Mouse (Mus musculus): ENCODE measurements at regions not wholly inside any gene's neighbourhood (a gene's known extent, or its start where the extent isn't known, plus 50 kb on each side); places are given as distances from the start of the nearest gene placed in this dataset.

DNA sequence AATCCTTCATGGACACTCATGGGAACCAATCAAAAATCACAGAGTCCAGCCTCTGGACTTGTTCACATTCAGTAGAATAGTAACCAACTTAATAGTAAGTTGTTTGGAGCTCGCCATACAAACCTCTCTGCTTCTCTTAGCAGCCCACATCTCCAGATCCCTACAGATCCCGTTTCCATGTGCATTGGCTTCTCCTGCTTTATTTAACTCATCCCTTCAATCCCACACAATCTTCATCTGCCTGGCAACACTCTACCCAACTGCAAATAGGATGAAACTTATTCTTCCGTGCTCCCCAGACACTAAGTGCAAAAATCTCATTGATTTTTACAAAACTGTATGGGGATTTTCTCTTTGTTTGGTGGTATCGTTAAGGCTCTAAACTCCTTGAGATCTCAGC, 206.2 kb upstream of the Tars start:
- intact Hi-C loops (cut with DNase I), result no loop called here
- no peak for DNase-seq
- H3K9ac ChIP-seq (ENCODE audit: low read depth, low read length), result no peak overlapping the region
- no peaks in the 10 kb centered on the region; the same call in 1 of the 2 replicates for H3K4me1 ChIP-seq (ENCODE audit: control insufficient read depth, insufficient read depth, low read length)
- TF ChIP-seq POLR2A (IDR thresholded peaks at IDR 0.05; ENCODE audit: insufficient read depth, low read depth, low read length), result no peak
- TF ChIP-seq CTCF (IDR thresholded peaks at IDR 0.05), result no peak
- no peak for TF ChIP-seq EP300 (IDR thresholded peaks at IDR 0.05; ENCODE audit: insufficient read depth, low read depth, low read length)
- no peaks in the 10 kb centered on the region for H3K27me3 ChIP-seq (ENCODE audit: control insufficient read depth, insufficient read depth, low read length)
- no peaks in the 10 kb centered on the region for H3K36me3 ChIP-seq (ENCODE audit: control insufficient read depth, insufficient read depth, low read length)
- no peak overlapping the region for H3K27ac ChIP-seq
- WGBS, result 94% methylated on average over 4 of the region's 4 CpGs
- no peak overlapping the region for H3K4me3 ChIP-seq
- no peaks in the 10 kb centered on the region for H3K79me2 ChIP-seq (replicated peaks; ENCODE audit: control insufficient read depth, insufficient read depth, low read length)

DNA sequence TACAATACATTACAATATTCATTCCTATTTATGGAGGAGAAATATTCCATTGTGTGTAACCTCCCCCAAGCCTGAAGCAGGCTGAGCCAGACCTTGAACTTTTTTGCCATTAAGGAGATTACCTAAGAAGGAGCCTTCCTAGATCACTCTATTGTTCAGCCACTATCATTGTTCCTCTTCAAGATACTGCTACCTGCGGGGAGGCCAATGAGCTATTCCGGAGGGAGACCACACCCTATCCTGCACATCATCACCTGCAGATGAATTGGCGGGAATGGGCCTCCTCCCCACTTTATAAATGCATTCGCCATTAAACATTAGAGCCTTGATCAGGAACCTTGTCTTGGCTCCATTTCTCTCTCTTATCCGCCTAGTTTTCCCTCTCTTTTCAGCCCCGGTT, 197.6 kb upstream of the Tars start:
- H3K4me3 ChIP-seq, result no peak overlapping the region
- no peak for TF ChIP-seq EP300 (IDR thresholded peaks at IDR 0.05; ENCODE audit: insufficient read depth, low read depth, low read length)
- no peak for TF ChIP-seq POLR2A (IDR thresholded peaks at IDR 0.05; ENCODE audit: insufficient read depth, low read depth, low read length)
- no peak for TF ChIP-seq CTCF (IDR thresholded peaks at IDR 0.05)

DNA sequence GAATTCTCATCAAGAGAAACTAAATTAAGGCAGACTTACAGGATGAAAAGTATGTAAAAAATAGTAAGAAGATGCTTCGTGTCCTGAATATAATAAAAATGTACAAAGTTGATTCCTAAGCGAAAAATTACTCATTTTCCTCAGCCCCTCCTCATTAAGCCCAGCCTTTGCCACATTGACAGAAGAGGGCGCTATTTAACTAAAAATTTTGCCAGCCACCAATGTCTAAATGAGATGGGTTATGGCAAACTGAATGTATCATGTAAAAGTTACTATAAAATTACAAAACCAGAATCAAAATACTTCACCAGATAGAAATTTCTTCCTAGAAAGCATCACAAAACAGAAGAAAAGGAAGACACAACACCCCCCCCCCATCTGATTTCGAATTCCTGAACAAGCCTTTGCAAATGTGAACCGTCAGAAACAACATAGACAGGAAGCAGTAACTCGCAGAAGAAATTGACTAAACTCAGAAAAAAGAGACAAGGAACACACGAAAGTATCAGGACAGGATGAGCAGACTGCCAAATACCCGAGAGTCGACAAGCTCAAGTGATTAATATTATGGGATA, 191.2 kb upstream of the Tars start:
- no peak for DNase-seq
- intact Hi-C loops (cut with DNase I), result loop anchor here (1.0 to 5.0 kb wide), 3 partner anchors 162 to 376 kb away; partner anchors contain the start of gene Npr3

More for the DNA sequence above, 197.6 kb upstream of the Tars start:
- intact Hi-C loops (cut with DNase I), result no loop called here
- no peak overlapping the region for H3K27ac ChIP-seq
- H3K36me3 ChIP-seq (ENCODE audit: control insufficient read depth, insufficient read depth, low read length), result no peaks in the 10 kb centered on the region
- no peak overlapping the region for H3K9ac ChIP-seq (ENCODE audit: low read depth, low read length)
- WGBS, result 69% methylated on average over 6 of the region's 6 CpGs
- H3K79me2 ChIP-seq (replicated peaks; ENCODE audit: control insufficient read depth, insufficient read depth, low read length), result no peaks in the 10 kb centered on the region
- no peaks in the 10 kb centered on the region for H3K4me1 ChIP-seq (ENCODE audit: control insufficient read depth, insufficient read depth, low read length)
- no peak for DNase-seq
- no peaks in the 10 kb centered on the region for H3K27me3 ChIP-seq (ENCODE audit: control insufficient read depth, insufficient read depth, low read length)

DNA sequence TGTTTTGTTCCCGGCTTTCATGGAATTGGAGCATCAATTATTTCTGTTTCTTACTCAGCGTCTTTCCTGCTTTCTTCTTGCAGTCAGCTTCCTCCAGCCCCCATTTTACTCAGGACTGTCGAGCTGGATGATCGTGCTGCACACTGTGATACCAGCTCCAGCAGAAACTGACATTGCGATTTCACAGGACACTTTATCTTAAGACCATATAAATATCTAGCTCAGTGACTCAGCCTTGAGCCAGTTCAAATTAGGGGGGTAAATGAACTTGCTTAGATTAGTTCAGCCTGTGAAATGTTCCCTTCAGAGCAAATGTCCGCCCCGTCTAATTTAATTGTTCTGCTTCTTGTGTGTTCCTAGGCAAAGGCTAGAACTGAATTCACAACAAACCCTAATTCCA, 190.3 kb upstream of the Tars start:
- TF ChIP-seq CTCF (IDR thresholded peaks at IDR 0.05), result no peak
- no peak for TF ChIP-seq EP300 (IDR thresholded peaks at IDR 0.05; ENCODE audit: insufficient read depth, low read depth, low read length)
- TF ChIP-seq POLR2A (IDR thresholded peaks at IDR 0.05; ENCODE audit: insufficient read depth, low read depth, low read length), result no peak
- 38% methylated on average over 7 of the region's 7 CpGs for WGBS
- DNase-seq, result no peak

More for the DNA sequence above, 191.2 kb upstream of the Tars start:
- no peak overlapping the region for H3K9ac ChIP-seq (ENCODE audit: low read depth, low read length)
- no peaks in the 10 kb centered on the region for H3K79me2 ChIP-seq (replicated peaks; ENCODE audit: control insufficient read depth, insufficient read depth, low read length)
- TF ChIP-seq EP300 (IDR thresholded peaks at IDR 0.05; ENCODE audit: insufficient read depth, low read depth, low read length) (no peak), CTCF (IDR thresholded peaks at IDR 0.05) (peak; percentile 79)
- no peaks in the 10 kb centered on the region for H3K27me3 ChIP-seq (ENCODE audit: control insufficient read depth, insufficient read depth, low read length)
- 18% methylated on average over 9 of the region's 9 CpGs for whole genome bisulfite sequencing
- H3K27ac ChIP-seq, result no peak overlapping the region
- H3K4me3 ChIP-seq, result no peak overlapping the region
- no peaks in the 10 kb centered on the region for H3K36me3 ChIP-seq (ENCODE audit: control insufficient read depth, insufficient read depth, low read length)
- H3K4me1 ChIP-seq (ENCODE audit: control insufficient read depth, insufficient read depth, low read length), result no peaks in the 10 kb centered on the region; the same call in 1 of the 2 replicates

DNA sequence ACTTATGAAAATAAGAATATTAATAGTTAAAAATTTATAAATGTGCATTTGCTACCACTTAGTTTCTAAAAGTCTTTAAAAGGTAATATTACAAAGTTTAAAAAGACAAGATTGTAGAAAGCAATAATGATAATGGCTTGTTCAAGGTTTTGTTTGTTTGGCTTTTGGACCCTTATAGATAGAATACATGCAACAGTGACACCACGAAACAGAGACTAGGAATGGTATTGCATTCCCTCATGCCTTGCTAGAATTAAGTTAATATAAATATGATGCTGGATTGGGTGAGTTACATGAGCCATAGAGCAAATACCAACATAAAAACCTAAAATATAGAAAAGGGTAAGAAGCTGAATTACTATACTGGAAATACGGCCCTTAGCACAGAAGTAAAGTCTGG, 186.9 kb upstream of the Tars start:
- no peaks in the 10 kb centered on the region for H3K27me3 ChIP-seq (ENCODE audit: control insufficient read depth, insufficient read depth, low read length)
- no peaks in the 10 kb centered on the region; the same call in 1 of the 2 replicates for H3K4me1 ChIP-seq (ENCODE audit: control insufficient read depth, insufficient read depth, low read length)
- DNase-seq, result no peak
- no peak overlapping the region for H3K27ac ChIP-seq
- H3K4me3 ChIP-seq, result no peak overlapping the region
- intact Hi-C loops (cut with DNase I), result loop anchor here (5.0 kb wide), 1 partner anchor 184 kb away; no protein-coding TSS in a partner anchor
- no peak overlapping the region for H3K9ac ChIP-seq (ENCODE audit: low read depth, low read length)
- H3K36me3 ChIP-seq (ENCODE audit: control insufficient read depth, insufficient read depth, low read length), result no peaks in the 10 kb centered on the region
- WGBS, result 85% methylated on average over 2 of the region's 2 CpGs
- H3K79me2 ChIP-seq (replicated peaks; ENCODE audit: control insufficient read depth, insufficient read depth, low read length), result no peaks in the 10 kb centered on the region
- TF ChIP-seq CTCF (IDR thresholded peaks at IDR 0.05) (no peak), EP300 (IDR thresholded peaks at IDR 0.05; ENCODE audit: insufficient read depth, low read depth, low read length) (no peak), POLR2A (IDR thresholded peaks at IDR 0.05; ENCODE audit: insufficient read depth, low read depth, low read length) (no peak)

More for the DNA sequence above, 190.3 kb upstream of the Tars start:
- no peaks in the 10 kb centered on the region for H3K79me2 ChIP-seq (replicated peaks; ENCODE audit: control insufficient read depth, insufficient read depth, low read length)
- intact Hi-C loops (cut with DNase I), result loop anchor here (1.0 to 5.0 kb wide), 4 partner anchors 163 to 377 kb away; partner anchors contain the start of gene Npr3
- H3K4me3 ChIP-seq, result no peak overlapping the region
- H3K27me3 ChIP-seq (ENCODE audit: control insufficient read depth, insufficient read depth, low read length), result no peaks in the 10 kb centered on the region
- no peaks in the 10 kb centered on the region; the same call in 1 of the 2 replicates for H3K4me1 ChIP-seq (ENCODE audit: control insufficient read depth, insufficient read depth, low read length)
- H3K27ac ChIP-seq, result no peak overlapping the region
- no peak overlapping the region for H3K9ac ChIP-seq (ENCODE audit: low read depth, low read length)
- no peaks in the 10 kb centered on the region for H3K36me3 ChIP-seq (ENCODE audit: control insufficient read depth, insufficient read depth, low read length)

DNA sequence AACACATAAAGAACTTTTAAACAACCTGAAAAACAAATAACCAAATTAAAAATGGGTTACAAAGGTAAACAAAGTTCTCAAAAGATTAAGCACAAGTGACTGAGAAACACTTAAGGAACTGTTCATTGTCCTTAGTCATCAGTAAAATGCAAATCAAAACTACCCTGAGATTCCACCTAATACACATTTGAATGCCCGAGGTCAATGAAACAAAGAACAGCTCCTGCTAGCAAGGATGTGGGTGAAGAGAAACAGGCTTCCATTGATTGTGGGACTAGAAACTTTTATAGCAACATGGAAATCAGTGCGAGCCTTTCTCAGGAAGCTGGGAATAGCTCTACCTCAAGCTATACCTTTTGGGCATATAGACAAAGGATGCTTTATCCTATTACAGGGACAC, 184.7 kb upstream of the Tars start:
- Histone ChIP-seq H3K27me3 (ENCODE audit: control insufficient read depth, insufficient read depth, low read length) (no peaks in the 10 kb centered on the region), H3K27ac (no peak overlapping the region), H3K4me3 (no peak overlapping the region), H3K4me1 (ENCODE audit: control insufficient read depth, insufficient read depth, low read length) (no peaks in the 10 kb centered on the region), H3K36me3 (ENCODE audit: control insufficient read depth, insufficient read depth, low read length) (no peaks in the 10 kb centered on the region), H3K79me2 (replicated peaks; ENCODE audit: control insufficient read depth, insufficient read depth, low read length) (no peaks in the 10 kb centered on the region), H3K9ac (ENCODE audit: low read depth, low read length) (no peak overlapping the region)
- intact Hi-C loops (cut with DNase I), result no loop called here
- WGBS, result 86% methylated on average over 2 of the region's 2 CpGs
- no peak for TF ChIP-seq EP300 (IDR thresholded peaks at IDR 0.05; ENCODE audit: insufficient read depth, low read depth, low read length)
- TF ChIP-seq POLR2A (IDR thresholded peaks at IDR 0.05; ENCODE audit: insufficient read depth, low read depth, low read length), result no peak
- no peak for TF ChIP-seq CTCF (IDR thresholded peaks at IDR 0.05)
- DNase-seq, result no peak
